Mouse (Mus musculus): ENCODE measurements around the gene Timm44.

Gene Timm44

GRCm38 (mm10) chr8:4230612-4231351, 44.9 kb downstream of the Timm44 start:
- no peak for DNase-seq

GRCm38 (mm10) chr8:4229784-4230183, 45.9 kb downstream of the Timm44 start:
- DNase-seq = no peak

GRCm38 (mm10) chr8:4227919-4228318, 47.8 kb downstream of the Timm44 start:
- no peak for DNase-seq

GRCm38 (mm10) chr8:4226739-4227347, 48.9 kb downstream of the Timm44 start, which contains the start of gene Lrrc8e:
Gene Lrrc8e, plus strand, starts transcription at chr8:4226827.
- no peak for DNase-seq

GRCm38 (mm10) chr8:4226323-4226722, 49.4 kb downstream of the Timm44 start:
- DNase-seq = no peak

- DNase-seq = no peak
Measured at GRCm38 (mm10) chr8:4222059-4222458, 53.7 kb downstream of the Timm44 start.

GRCm38 (mm10) chr8:4219617-4220016, 56.1 kb downstream of the Timm44 start:
- DNase-seq = peak; percentile 38

GRCm38 (mm10) chr8:4216791-4217621, 58.7 kb downstream of the Timm44 start, which contains the start of gene Prr36:
Gene Prr36, minus strand, starts transcription at chr8:4217459.
- DNase-seq = peak; percentile 75

GRCm38 (mm10) chr8:4216296-4216695, 59.4 kb downstream of the Timm44 start:
- no peak for DNase-seq

GRCm38 (mm10) chr8:4214006-4214980, 61.4 kb downstream of the Timm44 start:
- DNase-seq = no peak

GRCm38 (mm10) chr8:4213210-4214005, 62.3 kb downstream of the Timm44 start:
- no peak for DNase-seq

- DNase-seq = no peak
Measured at GRCm38 (mm10) chr8:4212809-4213209, 62.9 kb downstream of the Timm44 start.

- no peak for DNase-seq
Measured at GRCm38 (mm10) chr8:4211097-4211496, 64.6 kb downstream of the Timm44 start.
